Mouse (Mus musculus) hindbrain, embryonic 13.5 days (tissue): ENCODE measurements at regions not wholly inside any gene's neighbourhood (a gene's known extent, or its start where the extent isn't known, plus 50 kb on each side); places are given as distances from the start of the nearest gene placed in this dataset.

Experiments used
- ATAC-seq: fragments of 200-750 bp; cut with Nextera tagmentation; 2 replicates; pipeline ENCODE4 v1.8.0; 2017; ENCODE audit warnings: moderate TSS enrichment; ENCODE audit not compliant: low FRiP score
- H3K27ac ChIP-seq: fragments of 300-500 bp; sonication (generic); 2 replicates; pipeline ENCODE4 v1.5.1; 2015; ENCODE audit warnings: inconsistent platforms, mild to moderate bottlenecking, moderate library complexity
- H3K27me3 ChIP-seq: fragments of 300-500 bp; sonication (generic); 2 replicates; pipeline ENCODE4 v1.6.1; 2015; ENCODE audit warnings: mild to moderate bottlenecking, inconsistent platforms
- H3K36me3 ChIP-seq: fragments of 300-500 bp; sonication (generic); 2 replicates; pipeline ENCODE4 v1.6.1; 2015; ENCODE audit warnings: mild to moderate bottlenecking, inconsistent platforms
- H3K4me1 ChIP-seq: fragments of 300-500 bp; sonication (generic); replicated peaks from 2 replicates; pipeline ENCODE4 v1.6.1; 2015; ENCODE audit warnings: inconsistent platforms
- H3K4me2 ChIP-seq: fragments of 300-500 bp; sonication (generic); 2 replicates; pipeline ENCODE4 v1.6.1; 2015; ENCODE audit warnings: inconsistent platforms, mild to moderate bottlenecking, moderate library complexity
- H3K4me3 ChIP-seq: fragments of 300-500 bp; sonication (generic); 2 replicates; pipeline ENCODE4 v1.5.1; 2015; ENCODE audit warnings: mild to moderate bottlenecking, inconsistent platforms
- H3K9ac ChIP-seq: fragments of 300-500 bp; sonication (generic); 2 replicates; pipeline ENCODE4 v1.6.1; 2015; ENCODE audit warnings: mild to moderate bottlenecking, inconsistent platforms
- H3K9me3 ChIP-seq: fragments of 300-500 bp; sonication (generic); 2 replicates; pipeline ENCODE4 v1.6.1; 2016; ENCODE audit warnings: inconsistent platforms
- WGBS: fragments of 180-500 bp; shearing (Covaris S2); methylation state at CpG from one replicate; pipeline ENCODE4 v1.1.7; 2015; 5-methylcytosine and 5-hydroxymethylcytosine counted together

GRCm38 (mm10) chr15:56047832-56048231, 1429.6 kb downstream of the Slc22a22 start:
- 89% methylated on average over 2 of the region's 2 CpGs for WGBS
- Histone ChIP-seq H3K27me3 (no peaks in the 10 kb centered on the region), H3K4me3 (no peak overlapping the region), H3K36me3 (no peaks in the 10 kb centered on the region), H3K27ac (no peak overlapping the region), H3K9ac (no peak overlapping the region), H3K9me3 (no peaks in the 10 kb centered on the region), H3K4me1 (no peaks in the 10 kb centered on the region; the same call in 1 of the 2 replicates), H3K4me2 (no peak overlapping the region)
- ATAC-seq, result no peak

GRCm38 (mm10) chr15:56046679-56047532, 1430.5 kb downstream of the Slc22a22 start:
- peak overlapping the region; percentile 34 for H3K4me3 ChIP-seq
- ATAC-seq, result peak; percentile 93
- H3K27ac ChIP-seq, result no peak overlapping the region
- no peaks in the 10 kb centered on the region for H3K36me3 ChIP-seq
- H3K9ac ChIP-seq, result peak overlapping the region; percentile 53; the same call in 1 of the 2 replicates
- no peaks in the 10 kb centered on the region for H3K27me3 ChIP-seq
- 33% methylated on average over 16 of the region's 16 CpGs for WGBS
- H3K9me3 ChIP-seq, result no peaks in the 10 kb centered on the region
- peak overlapping the region; percentile 52 for H3K4me2 ChIP-seq
- H3K4me1 ChIP-seq, result no peaks in the 10 kb centered on the region; the same call in 1 of the 2 replicates

GRCm38 (mm10) chr15:56045510-56046245, 1431.7 kb downstream of the Slc22a22 start:
- H3K4me3 ChIP-seq, result no peak overlapping the region
- H3K4me2 ChIP-seq, result no peak overlapping the region
- H3K9me3 ChIP-seq, result no peaks in the 10 kb centered on the region
- H3K4me1 ChIP-seq, result no peaks in the 10 kb centered on the region; the same call in 1 of the 2 replicates
- H3K36me3 ChIP-seq, result no peaks in the 10 kb centered on the region
- WGBS, result 79% methylated on average over 10 of the region's 10 CpGs
- H3K27ac ChIP-seq, result no peak overlapping the region
- no peak overlapping the region for H3K9ac ChIP-seq
- H3K27me3 ChIP-seq, result no peaks in the 10 kb centered on the region
- no peak for ATAC-seq

DNA sequence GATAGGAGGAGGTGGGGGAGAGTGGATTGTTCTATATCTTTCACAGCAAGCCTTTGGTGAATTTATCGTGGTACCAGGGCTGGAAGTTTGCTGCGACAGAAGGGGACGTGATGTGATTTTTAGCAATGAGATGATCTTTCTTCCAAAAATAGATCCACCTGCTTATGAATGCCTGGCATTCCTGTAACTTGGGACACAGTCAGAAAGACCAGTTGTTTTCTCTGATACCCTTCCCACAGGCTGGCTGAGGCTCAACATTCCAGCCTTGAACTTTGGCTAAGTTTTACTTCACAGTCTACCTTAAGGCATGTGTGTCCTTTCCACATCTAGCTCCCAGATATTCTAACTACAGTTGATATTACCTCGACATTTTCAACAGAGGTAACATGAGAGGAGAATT, 1434.1 kb downstream of the Slc22a22 start:
- H3K4me2 ChIP-seq, result no peak overlapping the region
- WGBS, result 85% methylated on average over 4 of the region's 4 CpGs
- no peak overlapping the region for H3K9ac ChIP-seq
- no peaks in the 10 kb centered on the region for H3K27me3 ChIP-seq
- no peaks in the 10 kb centered on the region; the same call in 1 of the 2 replicates for H3K4me1 ChIP-seq
- H3K4me3 ChIP-seq, result no peak overlapping the region
- H3K27ac ChIP-seq, result no peak overlapping the region
- no peaks in the 10 kb centered on the region for H3K9me3 ChIP-seq
- no peak for ATAC-seq
- H3K36me3 ChIP-seq, result no peaks in the 10 kb centered on the region

GRCm38 (mm10) chr15:56042449-56042848, 1435.0 kb downstream of the Slc22a22 start:
- H3K4me1 ChIP-seq, result no peaks in the 10 kb centered on the region; the same call in 1 of the 2 replicates
- no peaks in the 10 kb centered on the region for H3K27me3 ChIP-seq
- 0 out of 2 replicates have a peak, but pooled peaks cover 4% of the 10 kb centered on the region for H3K9me3 ChIP-seq
- H3K4me3 ChIP-seq, result no peak overlapping the region
- ATAC-seq, result no peak
- H3K4me2 ChIP-seq, result no peak overlapping the region
- no peak overlapping the region for H3K27ac ChIP-seq
- H3K9ac ChIP-seq, result no peak overlapping the region
- no peaks in the 10 kb centered on the region for H3K36me3 ChIP-seq

DNA sequence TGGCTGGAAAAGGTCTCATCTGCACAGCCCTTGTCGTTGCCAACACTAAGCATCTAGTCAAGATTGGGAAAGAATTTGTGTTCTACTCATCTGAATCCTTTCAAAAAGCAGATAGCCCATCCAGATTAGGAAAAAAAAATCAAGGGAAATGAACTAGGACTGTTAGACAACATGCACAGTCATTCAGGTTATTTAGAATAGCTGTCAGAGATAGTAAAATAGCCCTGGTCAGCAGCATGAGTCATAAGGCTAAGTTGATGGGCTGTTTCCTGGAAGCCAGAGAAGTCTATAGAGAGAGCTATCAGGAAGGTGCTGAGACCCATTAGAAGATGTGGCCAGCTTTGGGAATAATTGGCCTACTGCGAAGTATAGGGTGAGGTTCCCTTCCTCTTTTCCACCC, 1447.4 kb downstream of the Slc22a22 start:
- H3K36me3 ChIP-seq, result no peaks in the 10 kb centered on the region
- no peak overlapping the region for H3K27ac ChIP-seq
- WGBS, result 82% methylated on average over 2 of the region's 2 CpGs
- H3K9me3 ChIP-seq, result peaks cover 4% of the 10 kb centered on the region; the same call in 1 of the 2 replicates
- H3K4me3 ChIP-seq, result no peak overlapping the region
- ATAC-seq, result no peak
- no peak overlapping the region for H3K9ac ChIP-seq
- peaks cover 16% of the 10 kb centered on the region for H3K27me3 ChIP-seq
- H3K4me2 ChIP-seq, result no peak overlapping the region
- peaks cover 7% of the 10 kb centered on the region for H3K4me1 ChIP-seq

DNA sequence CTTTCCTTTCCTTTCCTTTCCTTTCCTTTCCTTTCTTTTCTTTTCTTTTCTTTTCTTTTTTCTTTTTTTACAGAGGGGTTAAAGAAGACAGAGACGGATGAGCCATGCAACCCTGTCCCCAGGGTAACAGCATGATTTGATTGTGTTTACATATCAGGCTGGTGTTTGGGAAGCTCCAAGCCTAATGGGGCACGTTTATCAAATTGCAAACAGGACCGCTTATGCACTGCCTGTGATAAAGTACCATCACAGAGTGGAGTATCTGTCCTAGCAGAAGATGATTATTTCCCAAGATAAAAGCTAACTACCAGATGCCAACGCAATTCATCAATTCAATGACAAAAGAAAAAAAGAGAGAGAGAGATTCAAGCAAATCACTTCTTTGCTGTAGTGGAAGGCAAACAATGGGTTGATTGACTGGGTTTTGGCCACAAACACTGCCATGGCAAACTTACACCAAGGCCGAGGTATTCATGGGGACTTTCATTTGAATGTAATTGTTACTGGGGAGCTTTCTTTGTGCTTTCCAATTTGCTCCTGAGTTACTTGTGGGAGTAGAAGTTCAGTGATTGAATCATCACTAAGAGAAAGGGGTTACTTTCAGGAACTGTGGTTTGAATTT, 1450.1 kb downstream of the Slc22a22 start:
- no peaks in the 10 kb centered on the region for H3K9me3 ChIP-seq
- H3K36me3 ChIP-seq, result no peaks in the 10 kb centered on the region
- 6% methylated on average over 5 of the region's 5 CpGs for WGBS
- H3K27me3 ChIP-seq, result peaks cover 23% of the 10 kb centered on the region
- no peak overlapping the region for H3K9ac ChIP-seq
- no peak overlapping the region for H3K4me2 ChIP-seq
- H3K4me1 ChIP-seq, result peaks cover 7% of the 10 kb centered on the region
- H3K27ac ChIP-seq, result no peak overlapping the region
- ATAC-seq, result peak; percentile 89
- no peak overlapping the region for H3K4me3 ChIP-seq

DNA sequence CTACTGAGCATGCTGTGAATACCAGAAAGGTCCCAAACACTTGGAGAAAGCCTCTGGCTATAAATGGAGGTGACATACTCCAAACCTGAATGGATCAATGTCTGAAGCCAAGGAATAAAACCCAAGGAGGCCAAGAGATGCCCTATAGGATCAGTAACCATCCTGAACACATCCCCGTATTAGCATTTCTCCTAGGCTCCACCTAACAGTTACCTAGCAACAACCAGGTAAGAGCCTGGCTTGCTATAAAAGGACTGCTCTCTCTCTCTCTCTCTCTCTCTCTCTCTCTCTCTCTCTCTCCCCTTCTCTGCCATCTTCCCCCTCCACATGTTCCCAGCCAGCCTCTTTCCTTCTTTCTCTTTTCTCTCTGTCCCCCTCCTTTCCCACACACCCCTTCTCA, 1452.7 kb downstream of the Slc22a22 start:
- H3K27me3 ChIP-seq, result peaks cover 14% of the 10 kb centered on the region
- no peaks in the 10 kb centered on the region for H3K36me3 ChIP-seq
- no peak overlapping the region for H3K4me3 ChIP-seq
- no peaks in the 10 kb centered on the region for H3K9me3 ChIP-seq
- H3K27ac ChIP-seq, result no peak overlapping the region
- H3K4me2 ChIP-seq, result no peak overlapping the region
- WGBS, result 90% methylated on average over 1 of the region's 1 CpGs
- H3K9ac ChIP-seq, result no peak overlapping the region
- no peak for ATAC-seq
- H3K4me1 ChIP-seq, result peaks cover 7% of the 10 kb centered on the region

DNA sequence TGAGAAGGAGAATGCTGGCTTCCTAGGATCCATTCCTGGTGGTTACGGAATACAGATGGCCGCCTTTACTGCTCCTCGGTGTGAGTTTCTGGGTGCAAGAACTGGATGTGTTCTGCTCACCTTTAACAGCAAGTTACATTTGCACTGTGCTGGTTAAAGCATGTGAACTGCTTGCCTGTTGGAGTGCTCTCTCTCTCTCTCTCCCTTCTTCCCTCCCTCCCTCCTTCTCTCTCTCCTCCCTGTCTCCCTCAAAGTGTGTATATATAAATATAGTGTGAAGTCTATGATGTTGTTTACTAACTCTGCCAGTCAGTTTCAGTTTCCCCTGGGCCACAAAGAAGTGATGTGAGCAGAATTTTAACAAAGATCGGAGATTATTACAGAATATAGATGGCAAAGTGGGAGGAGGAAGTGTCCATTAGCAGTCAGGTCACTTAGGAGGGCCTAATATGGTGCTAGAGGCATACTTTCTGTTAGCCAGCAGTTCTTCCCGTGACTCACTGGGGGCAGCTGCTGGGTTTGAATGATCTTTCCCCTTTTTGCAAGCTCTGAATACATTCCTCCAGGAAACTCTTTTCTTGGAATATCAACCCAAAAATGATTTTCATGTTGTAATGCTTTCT, 1453.5 kb downstream of the Slc22a22 start:
- no peaks in the 10 kb centered on the region for H3K9me3 ChIP-seq
- no peak overlapping the region for H3K4me2 ChIP-seq
- no peak overlapping the region for H3K9ac ChIP-seq
- no peak overlapping the region for H3K27ac ChIP-seq
- H3K27me3 ChIP-seq, result peaks cover 14% of the 10 kb centered on the region
- WGBS, result 84% methylated on average over 5 of the region's 5 CpGs
- H3K4me1 ChIP-seq, result peaks cover 7% of the 10 kb centered on the region
- H3K4me3 ChIP-seq, result no peak overlapping the region
- ATAC-seq, result no peak
- H3K36me3 ChIP-seq, result no peaks in the 10 kb centered on the region

GRCm38 (mm10) chr15:56022315-56022714, 1455.1 kb downstream of the Slc22a22 start:
- Histone ChIP-seq H3K9me3 (no peaks in the 10 kb centered on the region), H3K27me3 (peaks cover 14% of the 10 kb centered on the region), H3K36me3 (no peaks in the 10 kb centered on the region), H3K27ac (no peak overlapping the region), H3K4me2 (no peak overlapping the region), H3K9ac (no peak overlapping the region), H3K4me3 (no peak overlapping the region), H3K4me1 (peaks cover 3% of the 10 kb centered on the region)
- ATAC-seq, result no peak
- WGBS, result 88% methylated on average over 4 of the region's 4 CpGs

DNA sequence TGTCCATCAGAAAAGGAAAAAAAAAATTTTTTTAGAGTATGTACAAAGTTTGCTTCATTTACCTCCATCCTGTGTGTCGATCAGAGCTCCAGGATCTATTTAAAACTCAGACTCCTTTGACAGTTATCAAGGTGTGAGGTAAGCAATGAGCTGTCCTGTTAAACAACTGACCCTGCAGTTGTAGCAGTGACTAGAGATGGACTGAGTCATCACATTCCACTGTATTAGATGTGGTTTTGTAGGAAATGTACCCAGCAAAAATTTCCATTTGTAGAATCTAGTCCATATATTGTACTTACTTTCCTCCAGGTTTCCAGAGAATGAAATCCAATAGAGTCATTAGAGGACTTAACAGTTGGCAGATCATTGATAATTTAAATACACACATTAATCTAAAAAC, 1459.3 kb downstream of the Slc22a22 start:
- H3K9me3 ChIP-seq, result no peaks in the 10 kb centered on the region
- 91% methylated on average over 1 of the region's 1 CpGs for WGBS
- H3K27me3 ChIP-seq, result no peaks in the 10 kb centered on the region
- no peak overlapping the region for H3K4me3 ChIP-seq
- no peaks in the 10 kb centered on the region for H3K4me1 ChIP-seq
- no peaks in the 10 kb centered on the region for H3K36me3 ChIP-seq
- H3K9ac ChIP-seq, result no peak overlapping the region
- no peak for ATAC-seq
- no peak overlapping the region for H3K27ac ChIP-seq
- no peak overlapping the region for H3K4me2 ChIP-seq

GRCm38 (mm10) chr15:56017561-56017960, 1459.9 kb downstream of the Slc22a22 start:
- no peak overlapping the region for H3K4me3 ChIP-seq
- no peaks in the 10 kb centered on the region for H3K27me3 ChIP-seq
- 83% methylated on average over 1 of the region's 1 CpGs for WGBS
- no peak overlapping the region for H3K4me2 ChIP-seq
- no peak overlapping the region for H3K9ac ChIP-seq
- H3K4me1 ChIP-seq, result no peaks in the 10 kb centered on the region
- no peak for ATAC-seq
- H3K27ac ChIP-seq, result no peak overlapping the region
- no peaks in the 10 kb centered on the region for H3K9me3 ChIP-seq
- H3K36me3 ChIP-seq, result no peaks in the 10 kb centered on the region
